Mouse (Mus musculus) heart, adult 2 months (tissue): ENCODE data around the gene Rps10. TPM values are rescaled to one million over a fixed set of nuclear protein-coding genes. Genes with fewer than 3 reads are reported as not detected.
A peak's percentile ranks its signal among the peaks of the same experiment; 100 is the strongest.

Source experiments
- DNase-seq, 2 experiments: peaks; one replicate each; pipeline ENCODE4 v3.0.0; 2021
- H3K27ac ChIP-seq: fragments of 200-600 bp; 2 replicates; pipeline ENCODE4 v1.8.1; 2022
- H3K27me3 ChIP-seq: fragments of 200-500 bp; 2 replicates; pipeline ENCODE4 v1.6.1; 2012; ENCODE audit warnings: mild to moderate bottlenecking, low read length, inconsistent platforms, mixed read lengths; ENCODE audit not compliant: control insufficient read depth, insufficient read depth
- H3K36me3 ChIP-seq: fragments of 200-500 bp; 2 replicates; pipeline ENCODE4 v1.6.1; 2012; ENCODE audit warnings: low read length, inconsistent platforms; ENCODE audit not compliant: control insufficient read depth, insufficient read depth
- H3K4me1 ChIP-seq: fragments of 200-500 bp; 2 replicates; pipeline ENCODE4 v1.6.1; 2011; ENCODE audit warnings: low read length; ENCODE audit not compliant: control insufficient read depth, insufficient read depth
- H3K4me3 ChIP-seq: fragments of 200-600 bp; 2 replicates; pipeline ENCODE4 v1.8.1; 2022
- H3K79me2 ChIP-seq: fragments of 200-500 bp; replicated peaks from 2 replicates; pipeline ENCODE4 v1.6.1; 2012; ENCODE audit warnings: mild to moderate bottlenecking, inconsistent platforms, low read length, moderate library complexity, mixed read lengths; ENCODE audit not compliant: control insufficient read depth, insufficient read depth
- H3K9ac ChIP-seq: fragments of 200-500 bp; 2 replicates; pipeline ENCODE4 v1.6.1; 2012; ENCODE audit warnings: low read depth, mild to moderate bottlenecking, control low read depth, inconsistent platforms, low read length, mixed read lengths
- CTCF ChIP-seq: fragments of 200-600 bp; IDR thresholded peaks from 2 replicates; pipeline ENCODE4 v1.8.1; 2022; ENCODE audit warnings: antibody characterized with exemption, mild to moderate bottlenecking, moderate library complexity
- EP300 ChIP-seq: fragments of 200-500 bp; IDR thresholded peaks from 2 replicates; pipeline ENCODE4 v1.6.1; 2011; ENCODE audit warnings: low read depth, low read length, control low read depth; ENCODE audit not compliant: insufficient read depth
- POLR2A ChIP-seq: fragments of 200-500 bp; IDR thresholded peaks from 2 replicates; pipeline ENCODE4 v1.6.1; 2011; ENCODE audit warnings: mild to moderate bottlenecking, low read depth, low read length, control low read depth; ENCODE audit not compliant: insufficient read depth
- WGBS: fragments of 180-500 bp; shearing (Covaris S2); methylation state at CpG from one replicate; pipeline ENCODE4 v1.1.7; 2018; 5-methylcytosine and 5-hydroxymethylcytosine counted together
- intact Hi-C: fragments of 180-260 bp; cut with DNase I; formaldehyde crosslinking; loops from one replicate; pipeline ENCODE4 v1.15.1; 2025
- polyA plus RNA-seq: library from polyadenylated mRNA; depleted of rRNA; stranded (reverse); fragments of >200 nt; gene quantifications from 2 replicates; pipeline ENCODE4 v1.2.3, GENCODE M21; 2012
- total RNA-seq, 2 experiments: library from RNA; stranded (reverse); gene quantifications; 2 replicates each; pipeline ENCODE4 v1.2.3; 2021

Gene Rps10
- total and polyA plus RNA-seq, 3 experiments = 482 to 604 (median 529) TPM

DNA sequence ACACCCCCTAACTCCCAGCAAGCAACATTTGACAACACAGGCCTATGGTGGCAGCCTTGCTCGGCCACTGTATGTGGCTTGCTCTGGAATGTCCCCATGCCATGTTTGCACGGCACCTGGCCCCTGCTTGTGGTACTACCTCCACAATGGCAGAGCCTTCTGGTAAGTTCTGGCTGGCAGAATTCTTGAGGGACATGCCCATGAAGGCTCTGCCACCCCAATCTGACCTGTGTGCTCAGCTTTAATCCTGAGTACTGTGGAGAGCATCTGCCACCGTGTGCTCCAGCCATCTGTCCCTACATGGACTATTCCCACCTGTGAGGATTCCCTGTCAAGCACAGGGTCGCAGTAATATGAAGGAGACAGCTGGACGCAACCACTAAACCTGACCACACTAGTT lies 35.6 kb downstream of the Rps10 start:
- no peak for DNase-seq
- H3K79me2 ChIP-seq = peaks cover 6% of the 10 kb centered on the region
- no peaks in the 10 kb centered on the region for H3K36me3 ChIP-seq
- intact Hi-C loops = no loop called here
- no peak overlapping the region; the same call in 1 of the 2 replicates for H3K27ac ChIP-seq
- no peaks in the 10 kb centered on the region for H3K27me3 ChIP-seq
- no peak for TF ChIP-seq CTCF
- TF ChIP-seq EP300 = no peak
- H3K4me3 ChIP-seq = no peak overlapping the region
- peaks cover 29% of the 10 kb centered on the region for H3K4me1 ChIP-seq
- WGBS = 59% methylated on average over 5 of the region's 5 CpGs
- H3K9ac ChIP-seq = no peak overlapping the region

GRCm38 (mm10) chr17:27600286-27600685 lies 36.2 kb downstream of the Rps10 start:
- no peak for TF ChIP-seq EP300
- TF ChIP-seq POLR2A = no peak
- no peak for TF ChIP-seq CTCF
- Histone ChIP-seq H3K4me3 (no peak overlapping the region), H3K36me3 (no peaks in the 10 kb centered on the region), H3K79me2 (peaks cover 6% of the 10 kb centered on the region), H3K4me1 (peaks cover 29% of the 10 kb centered on the region), H3K9ac (no peak overlapping the region), H3K27ac (no peak overlapping the region; the same call in 1 of the 2 replicates), H3K27me3 (no peaks in the 10 kb centered on the region)
- 43% methylated on average over 3 of the region's 3 CpGs for WGBS
- intact Hi-C loops = no loop called here
- DNase-seq = no peak

GRCm38 (mm10) chr17:27596376-27597190 lies 39.9 kb downstream of the Rps10 start:
- WGBS = 54% methylated on average over 21 of the region's 21 CpGs
- DNase-seq = peak; percentile 44 to 66
- Histone ChIP-seq H3K27me3 (no peaks in the 10 kb centered on the region), H3K79me2 (peaks cover 4% of the 10 kb centered on the region), H3K9ac (peak overlapping the region; percentile 51), H3K4me1 (peaks cover 18% of the 10 kb centered on the region), H3K4me3 (no peak overlapping the region), H3K27ac (peak overlapping the region; percentile 80), H3K36me3 (no peaks in the 10 kb centered on the region)
- TF ChIP-seq POLR2A (0 out of 2 replicates have a peak, but pooled peaks have one; percentile 24), EP300 (peak; percentile 74; the same call in 1 of the 2 replicates), CTCF (no peak)
- intact Hi-C loops = no loop called here

- WGBS = 45% methylated on average over 15 of the region's 15 CpGs
- H3K4me3 ChIP-seq = no peak overlapping the region
- peaks cover 16% of the 10 kb centered on the region for H3K4me1 ChIP-seq
- intact Hi-C loops = no loop called here
- peaks cover 2% of the 10 kb centered on the region for H3K79me2 ChIP-seq
- TF ChIP-seq CTCF = peak; percentile 36
- no peak for TF ChIP-seq POLR2A
- 0 out of 2 replicates have a peak, but pooled peaks have one; percentile 16 for TF ChIP-seq EP300
- H3K36me3 ChIP-seq = no peaks in the 10 kb centered on the region
- peak overlapping the region; percentile 80 for H3K27ac ChIP-seq
- peak overlapping the region; percentile 0; the same call in 1 of the 2 replicates for H3K9ac ChIP-seq
- DNase-seq = no peak
- no peaks in the 10 kb centered on the region for H3K27me3 ChIP-seq
These were observed 40.7 kb downstream of the Rps10 start for GRCm38 (mm10) chr17:27595659-27596375.

DNA sequence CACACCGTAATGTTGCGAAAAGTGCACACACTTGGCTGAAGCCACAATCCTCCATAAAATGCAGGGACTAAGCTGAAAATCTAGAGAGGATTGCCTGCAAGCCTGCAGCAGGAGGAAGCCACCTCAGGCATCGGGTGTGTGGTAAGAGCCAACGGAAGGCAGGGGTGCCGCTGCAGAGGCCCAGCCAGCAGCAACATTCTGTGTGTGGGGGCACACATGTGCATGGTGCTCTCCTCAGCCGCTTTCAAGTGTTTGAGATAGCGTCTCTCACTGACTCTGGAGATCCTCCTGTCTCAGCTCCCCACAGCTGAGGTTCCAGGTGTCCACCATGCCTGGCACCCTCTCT lies 43.9 kb downstream of the Rps10 start:
- peaks cover 19% of the 10 kb centered on the region for H3K4me1 ChIP-seq
- no peak overlapping the region for H3K9ac ChIP-seq
- TF ChIP-seq POLR2A (no peak), CTCF (no peak), EP300 (no peak)
- WGBS = 82% methylated on average over 7 of the region's 7 CpGs
- H3K36me3 ChIP-seq = peaks cover 2% of the 10 kb centered on the region; the same call in 1 of the 2 replicates
- H3K27me3 ChIP-seq = no peaks in the 10 kb centered on the region
- no peak for DNase-seq
- intact Hi-C loops = no loop called here
- H3K27ac ChIP-seq = peak overlapping the region; percentile 52; the same call in 1 of the 2 replicates
- H3K4me3 ChIP-seq = no peak overlapping the region
- no peaks in the 10 kb centered on the region; the same call in none of the 2 replicates for H3K79me2 ChIP-seq
